Mouse (Mus musculus) liver, embryonic 16.5 days (tissue): ENCODE measurements around the gene Ccser2. TPM values are rescaled to one million over a fixed set of nuclear protein-coding genes. Genes with fewer than 3 reads are reported as not detected.

Experiments
- ATAC-seq: fragments of 200-750 bp; cut with Nextera tagmentation; 2 replicates; pipeline ENCODE4 v1.8.0; 2017; ENCODE audit warnings: low read depth, mild to moderate bottlenecking, moderate number of reproducible peaks, moderate library complexity
- H3K27ac ChIP-seq: fragments of 300-500 bp; sonication (generic); 2 replicates; pipeline ENCODE4 v1.5.1; 2014; ENCODE audit warnings: mild to moderate bottlenecking, low read length
- H3K27me3 ChIP-seq: fragments of 300-500 bp; sonication (generic); 2 replicates; pipeline ENCODE4 v1.6.1; 2014; ENCODE audit warnings: low read depth, low read length, mixed read lengths; ENCODE audit not compliant: control insufficient read depth, insufficient read depth
- H3K36me3 ChIP-seq: fragments of 300-500 bp; sonication (generic); 2 replicates; pipeline ENCODE4 v1.6.1; 2014; ENCODE audit warnings: mild to moderate bottlenecking; ENCODE audit not compliant: control insufficient read depth, insufficient read depth
- H3K4me1 ChIP-seq: fragments of 300-500 bp; sonication (generic); 2 replicates; pipeline ENCODE4 v1.6.1; 2014; ENCODE audit warnings: low read depth, low read length, mixed read lengths; ENCODE audit not compliant: control insufficient read depth
- H3K4me2 ChIP-seq: fragments of 300-500 bp; sonication (generic); 2 replicates; pipeline ENCODE4 v1.6.1; 2014; ENCODE audit warnings: low read depth, low read length, mixed read lengths
- H3K4me3 ChIP-seq: fragments of 300-500 bp; sonication (generic); 2 replicates; pipeline ENCODE4 v1.5.1; 2014; ENCODE audit warnings: low read depth, mild to moderate bottlenecking, low read length
- H3K9ac ChIP-seq: fragments of 300-500 bp; sonication (generic); 2 replicates; pipeline ENCODE4 v1.6.1; 2014; ENCODE audit warnings: low read depth, low read length
- H3K9me3 ChIP-seq: fragments of 300-500 bp; sonication (generic); replicated peaks from 2 replicates; pipeline ENCODE4 v1.6.1; 2016; ENCODE audit warnings: low read length; ENCODE audit not compliant: control insufficient read depth
- WGBS: fragments of 180-500 bp; shearing (Covaris S2); extraction: QIAGEN DNeasy Blood & Tissue Kit; methylation state at CpG from one replicate; pipeline ENCODE4 v1.1.7; 2014; ENCODE audit not compliant: insufficient replicate concordance; 5-methylcytosine and 5-hydroxymethylcytosine counted together
- polyA plus RNA-seq: library from polyadenylated mRNA; unstranded; fragments of >200 nt; fragmentation: Nextera tagmentation; extraction: Ambion mirVana; gene quantifications from 2 replicates; pipeline ENCODE4 v1.2.1, GENCODE M21; 2015

Gene Ccser2
- polyA plus RNA-seq, 1 experiment from 2014 or later, result 6.7 TPM

- no peaks in the 10 kb centered on the region for H3K9me3 ChIP-seq
- H3K4me2 ChIP-seq, result no peak overlapping the region
- H3K36me3 ChIP-seq, result no peaks in the 10 kb centered on the region
- no peak overlapping the region for H3K9ac ChIP-seq
- H3K4me3 ChIP-seq, result no peak overlapping the region
- no peaks in the 10 kb centered on the region for H3K27me3 ChIP-seq
- H3K4me1 ChIP-seq, result no peaks in the 10 kb centered on the region
- no peak overlapping the region for H3K27ac ChIP-seq
- no peak for ATAC-seq
Measured at GRCm38 (mm10) chr14:36900883-36901282, 67.7 kb downstream of the Ccser2 start.

GRCm38 (mm10) chr14:36894701-36895100 is 73.9 kb downstream of the Ccser2 start:
- Histone ChIP-seq H3K4me1 (no peaks in the 10 kb centered on the region), H3K4me3 (no peak overlapping the region), H3K4me2 (no peak overlapping the region), H3K27ac (no peak overlapping the region), H3K9ac (no peak overlapping the region), H3K9me3 (no peaks in the 10 kb centered on the region), H3K27me3 (no peaks in the 10 kb centered on the region), H3K36me3 (no peaks in the 10 kb centered on the region)
- 62% methylated on average over 3 of the region's 3 CpGs for WGBS
- no peak for ATAC-seq

DNA sequence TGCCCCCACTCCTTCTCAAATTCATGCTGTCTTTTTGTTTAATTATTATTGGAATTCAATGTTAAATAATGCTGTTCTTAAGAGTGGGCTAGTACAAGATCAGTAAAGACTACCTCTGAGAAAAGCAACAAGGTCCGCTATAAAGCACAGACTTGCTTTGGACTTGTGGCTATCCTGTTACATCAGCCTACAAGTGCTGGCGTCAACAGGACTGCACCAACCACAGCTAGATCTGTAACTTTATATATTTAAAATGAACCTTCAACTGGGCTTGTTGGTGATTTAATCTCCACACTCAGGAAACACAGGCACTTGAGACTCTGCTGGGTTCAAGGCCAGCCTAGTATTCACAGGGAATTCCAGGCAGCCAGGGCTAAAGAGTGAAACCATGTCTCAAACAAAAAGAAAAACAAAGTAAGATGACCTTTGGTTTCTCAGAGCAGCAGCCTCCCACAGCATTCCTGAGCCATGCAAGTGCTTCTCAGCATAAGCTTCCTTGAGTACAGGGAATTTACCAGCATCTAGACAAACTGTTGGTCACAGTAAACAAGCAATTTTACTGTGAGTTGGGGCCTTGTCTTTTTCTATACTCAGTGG is 75.7 kb downstream of the Ccser2 start:
- H3K9ac ChIP-seq, result no peak overlapping the region
- no peaks in the 10 kb centered on the region for H3K9me3 ChIP-seq
- WGBS, result 62% methylated on average over 2 of the region's 2 CpGs
- H3K4me3 ChIP-seq, result no peak overlapping the region
- no peaks in the 10 kb centered on the region for H3K4me1 ChIP-seq
- no peak overlapping the region for H3K27ac ChIP-seq
- no peak overlapping the region for H3K4me2 ChIP-seq
- H3K36me3 ChIP-seq, result no peaks in the 10 kb centered on the region
- no peaks in the 10 kb centered on the region for H3K27me3 ChIP-seq
- ATAC-seq, result no peak

DNA sequence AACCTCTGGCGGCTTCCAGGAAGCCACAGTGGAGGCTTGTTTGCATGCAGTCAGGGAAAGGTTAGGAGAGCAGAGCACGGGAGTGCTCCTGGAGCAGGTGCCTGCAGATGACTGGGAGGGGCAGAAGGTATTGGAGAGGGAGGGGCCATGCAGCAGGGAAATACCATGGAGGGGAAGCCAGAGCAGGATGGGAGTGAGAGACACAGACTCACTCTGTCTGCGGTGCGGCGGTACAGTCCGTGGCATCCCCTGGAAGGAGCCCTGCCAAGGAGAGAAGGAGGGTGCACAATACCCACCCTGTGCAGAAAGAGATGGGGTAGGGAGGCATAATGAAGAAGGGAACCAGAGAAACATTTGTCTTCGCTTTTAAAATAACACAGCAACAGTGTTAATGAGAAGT is 78.4 kb downstream of the Ccser2 start:
- Histone ChIP-seq H3K4me2 (no peak overlapping the region), H3K9me3 (no peaks in the 10 kb centered on the region), H3K27ac (no peak overlapping the region), H3K4me1 (no peaks in the 10 kb centered on the region), H3K9ac (no peak overlapping the region), H3K36me3 (no peaks in the 10 kb centered on the region), H3K4me3 (no peak overlapping the region), H3K27me3 (no peaks in the 10 kb centered on the region)
- 73% methylated on average over 7 of the region's 7 CpGs for WGBS
- no peak for ATAC-seq

GRCm38 (mm10) chr14:36885680-36886079 is 82.9 kb downstream of the Ccser2 start:
- Histone ChIP-seq H3K4me3 (no peak overlapping the region), H3K4me1 (no peaks in the 10 kb centered on the region), H3K27me3 (no peaks in the 10 kb centered on the region), H3K9ac (no peak overlapping the region), H3K27ac (no peak overlapping the region), H3K9me3 (no peaks in the 10 kb centered on the region), H3K36me3 (no peaks in the 10 kb centered on the region), H3K4me2 (no peak overlapping the region)
- ATAC-seq, result no peak
- 69% methylated on average over 5 of the region's 5 CpGs for WGBS

DNA sequence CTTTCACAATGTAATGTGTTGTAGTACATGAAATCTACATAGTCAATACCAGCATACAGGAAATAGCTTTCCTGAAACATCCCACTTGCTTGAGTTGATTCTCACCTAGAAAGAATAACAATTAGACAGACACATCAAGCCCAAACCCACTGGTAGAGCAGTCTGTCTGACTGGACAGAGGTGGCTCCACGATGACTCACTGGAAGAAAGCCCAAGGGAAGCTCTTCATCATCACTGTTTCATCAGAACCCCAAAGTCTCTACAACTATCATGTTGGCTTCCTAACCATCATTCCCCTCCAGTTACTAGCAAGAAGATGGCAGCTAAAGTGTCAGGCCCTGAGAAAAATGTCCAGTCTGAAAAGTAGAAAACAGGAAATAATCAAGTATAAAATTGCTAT is 83.5 kb downstream of the Ccser2 start:
- Histone ChIP-seq H3K36me3 (no peaks in the 10 kb centered on the region), H3K4me2 (no peak overlapping the region), H3K27me3 (no peaks in the 10 kb centered on the region), H3K4me3 (no peak overlapping the region), H3K9ac (no peak overlapping the region), H3K4me1 (no peaks in the 10 kb centered on the region), H3K9me3 (no peaks in the 10 kb centered on the region), H3K27ac (no peak overlapping the region)
- WGBS, result 67% methylated on average over 1 of the region's 1 CpGs
- ATAC-seq, result no peak

DNA sequence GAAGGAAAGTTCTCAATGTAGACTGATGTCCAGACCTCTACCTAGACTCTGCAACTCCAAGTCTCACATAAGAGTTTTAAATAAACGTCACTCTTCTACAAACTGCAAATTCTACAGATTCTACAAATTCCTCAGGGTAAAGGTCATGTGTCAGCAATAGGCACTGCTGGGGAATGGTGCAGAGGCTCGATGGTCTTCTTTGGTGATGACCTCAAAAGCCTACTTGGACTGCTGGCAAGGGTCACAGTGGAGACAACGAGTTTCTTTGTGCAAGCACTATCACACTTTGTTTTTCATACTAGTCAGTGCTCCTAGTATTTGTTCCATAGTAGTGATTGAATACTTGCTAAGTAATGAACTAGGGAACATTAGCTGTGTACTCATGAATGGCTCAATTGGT is 85.0 kb downstream of the Ccser2 start:
- WGBS, result 39% methylated on average over 3 of the region's 3 CpGs
- Histone ChIP-seq H3K9me3 (no peaks in the 10 kb centered on the region), H3K27me3 (no peaks in the 10 kb centered on the region), H3K36me3 (no peaks in the 10 kb centered on the region), H3K4me1 (no peaks in the 10 kb centered on the region), H3K9ac (no peak overlapping the region), H3K27ac (no peak overlapping the region), H3K4me2 (no peak overlapping the region), H3K4me3 (no peak overlapping the region)
- ATAC-seq, result no peak

- no peak for ATAC-seq
- Histone ChIP-seq H3K9ac (no peak overlapping the region), H3K27me3 (no peaks in the 10 kb centered on the region), H3K4me1 (no peaks in the 10 kb centered on the region), H3K4me3 (no peak overlapping the region), H3K4me2 (no peak overlapping the region), H3K27ac (no peak overlapping the region), H3K36me3 (no peaks in the 10 kb centered on the region), H3K9me3 (no peaks in the 10 kb centered on the region)
- 72% methylated on average over 6 of the region's 6 CpGs for WGBS
Measured at GRCm38 (mm10) chr14:36870257-36870656, 98.3 kb downstream of the Ccser2 start.

DNA sequence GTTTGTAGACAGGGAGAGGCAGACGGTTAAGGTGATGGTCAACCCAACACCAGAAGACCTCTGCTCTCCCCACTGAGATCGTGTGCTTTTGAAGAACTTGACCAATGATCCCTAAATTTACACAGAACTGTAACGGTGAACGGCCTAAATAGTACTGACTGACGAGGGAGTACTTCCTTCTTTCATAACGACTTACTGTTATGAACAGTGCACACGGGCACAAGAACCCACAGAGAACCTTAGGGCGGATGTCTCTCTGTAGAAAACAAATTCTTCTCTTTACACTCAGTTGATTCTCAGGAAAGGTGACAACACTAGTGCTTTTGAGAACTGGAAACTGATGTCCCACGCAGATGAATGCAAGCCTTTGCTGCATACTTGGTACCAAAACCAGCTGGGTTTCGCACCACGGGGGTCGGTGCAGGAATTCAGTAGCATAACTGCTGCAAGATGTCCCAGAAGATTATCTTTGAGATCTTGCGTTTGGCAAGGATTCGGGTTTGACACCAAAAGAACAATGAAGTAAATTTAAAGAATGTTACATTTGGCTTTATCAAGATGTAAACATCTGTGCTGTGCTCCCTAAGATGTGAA is 99.7 kb downstream of the Ccser2 start:
- Histone ChIP-seq H3K4me2 (no peak overlapping the region), H3K4me3 (no peak overlapping the region), H3K9me3 (no peaks in the 10 kb centered on the region), H3K27me3 (no peaks in the 10 kb centered on the region), H3K36me3 (no peaks in the 10 kb centered on the region), H3K9ac (no peak overlapping the region), H3K27ac (no peak overlapping the region), H3K4me1 (peaks cover 2% of the 10 kb centered on the region)
- 34% methylated on average over 14 of the region's 14 CpGs for WGBS
- ATAC-seq, result no peak
